Mouse (Mus musculus) gastrocnemius, adult 2 months (tissue): ENCODE data around the gene Scg3. TPM values are rescaled to one million over a fixed set of nuclear protein-coding genes. Genes with fewer than 3 reads are reported as not detected.
A peak's percentile ranks its signal among the peaks of the same experiment; 100 is the strongest.
"Not testable (repeated sequence)": the region's sequence is repeated elsewhere in the genome, so short reads cannot be mapped to it uniquely, and the experiment has no call there.

ENCODE experiments used
- DNase-seq: peaks from one replicate; pipeline ENCODE4 v3.0.0; 2022
- H3K27ac ChIP-seq: fragments of 200-600 bp; 2 replicates; pipeline ENCODE4 v1.8.1; 2022; ENCODE audit warnings: mild to moderate bottlenecking
- H3K4me3 ChIP-seq: fragments of 200-600 bp; 2 replicates; pipeline ENCODE4 v1.8.1; 2022; ENCODE audit warnings: mild to moderate bottlenecking, moderate library complexity
- CTCF ChIP-seq: fragments of 200-600 bp; IDR thresholded peaks from 2 replicates; pipeline ENCODE4 v1.8.1; 2022; ENCODE audit warnings: antibody characterized with exemption, mild to moderate bottlenecking, moderate library complexity
- intact Hi-C: fragments of 180-260 bp; cut with DNase I; formaldehyde crosslinking; loops from one replicate; pipeline ENCODE4 v1.15.1; 2025
- long read RNA-seq, 2 experiments: library from polyadenylated mRNA; stranded (forward); transcript quantifications; one replicate each; pipeline ENCODE4 v2.0.0; 2021
- total RNA-seq, 2 experiments: library from RNA; stranded (reverse); gene quantifications; 2 replicates each; pipeline ENCODE4 v1.2.3; 2021

The Scg3 gene
- total RNA-seq: 1 to 10 TPM; 1.1 to 1.7 TPM
- long read RNA-seq, experiment 1: 0 reads
- long read RNA-seq, experiment 2: 0 reads

GRCm38 (mm10) chr9:75683426-75684191, at the start of gene Scg3:
Gene Scg3, minus strand, starts transcription at chr9:75684056.
- Histone ChIP-seq H3K27ac (no peak within 1 kb of the TSS), H3K4me3 (peak within 1 kb of the TSS; percentile 55)
- no peak for TF ChIP-seq CTCF
- intact Hi-C loops: no loop called here
- DNase-seq: peak; percentile 68

GRCm38 (mm10) chr9:75719952-75720687, 36.3 kb upstream of the Scg3 start:
- intact Hi-C loops: no loop called here
- peak; percentile 57 for DNase-seq
- peak; percentile 79 for TF ChIP-seq CTCF

GRCm38 (mm10) chr9:75719481-75719880, 35.6 kb upstream of the Scg3 start:
- DNase-seq: peak; percentile 65
- no peak for TF ChIP-seq CTCF
- peak overlapping the region; percentile 71 for H3K27ac ChIP-seq
- intact Hi-C loops: no loop called here
- H3K4me3 ChIP-seq: no peak overlapping the region

More at GRCm38 (mm10) chr9:75719952-75720687, 36.3 kb upstream of the Scg3 start:
- H3K27ac ChIP-seq: peak overlapping the region; percentile 65
- H3K4me3 ChIP-seq: no peak overlapping the region

GRCm38 (mm10) chr9:75684772-75685171, 916 bp upstream of the Scg3 start:
- Histone ChIP-seq H3K27ac (no peak overlapping the region), H3K4me3 (no peak overlapping the region)
- intact Hi-C loops: no loop called here
- DNase-seq: no peak
- TF ChIP-seq CTCF: no peak

- intact Hi-C loops: no loop called here
- no peak overlapping the region for H3K27ac ChIP-seq
- no peak for TF ChIP-seq CTCF
- no peak for DNase-seq
- peak overlapping the region; percentile 55 for H3K4me3 ChIP-seq
These were observed 436 bp upstream of the Scg3 start for GRCm38 (mm10) chr9:75684292-75684691.

GRCm38 (mm10) chr9:75680606-75681005, 3.2 kb downstream of the Scg3 start:
- H3K4me3 ChIP-seq: no peak overlapping the region
- intact Hi-C loops: no loop called here
- H3K27ac ChIP-seq: no peak overlapping the region
- DNase-seq: no peak
- TF ChIP-seq CTCF: no peak

DNA sequence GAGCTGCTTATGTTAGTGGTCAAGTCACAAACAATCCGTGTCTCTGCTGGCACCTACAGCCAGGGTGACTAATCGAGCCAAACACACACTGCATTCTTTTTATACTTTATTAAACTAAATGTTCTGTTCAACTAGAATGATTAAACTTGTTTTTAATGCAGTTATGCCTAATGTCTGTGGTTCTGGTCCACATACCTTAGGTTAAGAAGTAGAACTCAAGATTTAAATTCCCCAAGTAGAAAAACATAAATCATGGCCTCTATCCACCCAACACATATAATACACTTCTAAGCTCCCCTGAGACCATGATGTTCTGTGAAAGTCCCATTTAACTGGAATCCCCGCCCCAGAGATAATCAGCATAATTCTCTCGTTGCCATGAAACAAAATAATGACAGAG, 4.2 kb downstream of the Scg3 start:
- Histone ChIP-seq H3K27ac (peak overlapping the region; percentile 76), H3K4me3 (no peak overlapping the region)
- no peak for TF ChIP-seq CTCF
- intact Hi-C loops: no loop called here
- no peak for DNase-seq

DNA sequence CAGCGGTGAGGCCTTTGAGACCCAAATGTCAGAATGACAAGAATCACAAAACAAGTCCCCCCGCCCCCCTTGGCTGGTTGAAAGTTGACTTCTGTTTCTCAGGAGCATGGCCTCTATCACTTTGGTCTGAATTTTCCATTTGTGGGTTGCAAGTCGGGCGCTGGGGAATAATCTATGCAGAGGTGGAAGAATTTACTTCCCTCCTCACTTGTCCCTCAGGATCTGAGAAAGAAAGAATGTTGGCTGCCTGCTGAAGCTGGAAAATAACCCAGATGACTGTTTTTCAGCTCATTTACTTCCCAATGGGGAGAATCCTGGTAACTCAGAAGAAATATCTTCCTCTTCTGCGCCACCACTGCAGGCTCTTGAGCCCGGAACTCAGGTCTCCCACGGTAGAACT, 5.5 kb downstream of the Scg3 start:
- Histone ChIP-seq H3K4me3 (no peak overlapping the region), H3K27ac (peak overlapping the region; percentile 76)
- no peak for TF ChIP-seq CTCF
- peak; percentile 51 for DNase-seq
- intact Hi-C loops: no loop called here

- DNase-seq: peak; percentile 40
- Histone ChIP-seq H3K27ac (0 out of 2 replicates have a peak overlapping the region, but pooled peaks have one; percentile 8), H3K4me3 (no peak overlapping the region)
- intact Hi-C loops: no loop called here
- TF ChIP-seq CTCF: no peak
These were observed 7.6 kb downstream of the Scg3 start for GRCm38 (mm10) chr9:75676226-75676625.

- no peak overlapping the region for H3K27ac ChIP-seq
- no peak for TF ChIP-seq CTCF
- DNase-seq: no peak
- intact Hi-C loops: no loop called here
- no peak overlapping the region for H3K4me3 ChIP-seq
These were observed 11.1 kb downstream of the Scg3 start for GRCm38 (mm10) chr9:75672769-75673168.

DNA sequence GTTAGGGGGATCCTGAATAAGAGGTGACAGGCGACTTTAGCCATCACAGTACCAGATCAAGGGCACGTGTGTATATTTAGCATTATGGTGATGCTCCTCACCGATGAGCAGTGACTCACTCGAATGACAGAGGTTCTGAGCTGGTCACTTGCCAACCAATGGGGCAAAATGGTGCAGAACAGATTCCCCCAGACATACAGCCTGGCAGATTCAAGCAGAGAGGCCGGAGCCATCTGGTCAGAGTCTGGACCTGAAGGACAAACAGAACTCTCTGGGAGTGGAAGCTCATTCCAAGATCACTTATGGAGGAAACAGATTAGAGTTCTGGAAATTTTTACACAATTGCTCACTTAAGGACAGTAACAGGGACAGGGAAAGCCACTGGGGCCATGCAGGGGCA, 17.2 kb downstream of the Scg3 start:
- peak overlapping the region; percentile 41; the same call in 1 of the 2 replicates for H3K27ac ChIP-seq
- intact Hi-C loops: no loop called here
- DNase-seq: no peak

GRCm38 (mm10) chr9:75665364-75665763, 18.5 kb downstream of the Scg3 start:
- Histone ChIP-seq H3K27ac (no peak overlapping the region), H3K4me3 (no peak overlapping the region)
- no peak for TF ChIP-seq CTCF
- DNase-seq: no peak
- intact Hi-C loops: no loop called here

More for the DNA sequence above, 17.2 kb downstream of the Scg3 start:
- H3K4me3 ChIP-seq: no peak overlapping the region
- TF ChIP-seq CTCF: no peak

- Histone ChIP-seq H3K27ac (no peak overlapping the region), H3K4me3 (no peak overlapping the region)
- intact Hi-C loops: no loop called here
- no peak for DNase-seq
- no peak for TF ChIP-seq CTCF
These were observed 22.9 kb downstream of the Scg3 start for GRCm38 (mm10) chr9:75660917-75661316.

- peak; percentile 62 for DNase-seq
- intact Hi-C loops: not testable (repeated sequence)
These were observed 27.4 kb downstream of the Scg3 start for GRCm38 (mm10) chr9:75656456-75656855.

More at GRCm38 (mm10) chr9:75656456-75656855, 27.4 kb downstream of the Scg3 start:
- H3K27ac ChIP-seq, H3K4me3 ChIP-seq: not testable (repeated sequence)
